Mouse (Mus musculus): ENCODE measurements around the gene Fut1.
"Not testable (repeated sequence)": the region's sequence is repeated elsewhere in the genome, so short reads cannot be mapped to it uniquely, and the experiment has no call there.

The Fut1 gene

GRCm38 (mm10) chr7:45640191-45640957 lies 23.3 kb downstream of the Fut1 start:
- DNase-seq = no peak

GRCm38 (mm10) chr7:45641391-45642040 lies 24.4 kb downstream of the Fut1 start:
- peak; percentile 72 to 75 for DNase-seq

DNA sequence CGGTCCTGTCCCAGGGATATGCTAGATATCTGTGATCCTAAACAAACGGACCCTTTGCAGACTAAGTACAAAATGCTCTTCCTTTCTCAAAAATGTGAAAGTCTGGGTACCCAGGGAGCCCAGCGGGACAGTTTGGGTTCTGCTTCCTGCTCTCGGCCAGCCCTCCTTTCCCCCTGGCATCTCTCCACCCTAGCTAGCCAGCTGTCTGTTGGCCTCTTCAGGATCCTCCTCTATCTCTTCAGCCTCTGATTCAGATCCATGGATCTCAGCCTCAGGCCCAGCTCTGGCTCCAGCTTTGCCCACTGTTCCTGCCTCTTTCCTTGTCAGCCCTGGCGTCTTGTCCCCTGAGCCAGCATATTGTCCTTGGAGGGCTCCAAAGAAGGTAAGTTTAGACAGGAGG lies 25.0 kb downstream of the Fut1 start:
- DNase-seq = peak; percentile 62 to 74

GRCm38 (mm10) chr7:45642503-45643255 lies 25.6 kb downstream of the Fut1 start:
- DNase-seq = peak in 1 of 2 experiments; percentile 56

GRCm38 (mm10) chr7:45643441-45644178 lies 26.5 kb downstream of the Fut1 start:
- peak; percentile 99 for DNase-seq

GRCm38 (mm10) chr7:45644183-45644582 lies 27.1 kb downstream of the Fut1 start:
- DNase-seq = peak; percentile 69 to 83

DNA sequence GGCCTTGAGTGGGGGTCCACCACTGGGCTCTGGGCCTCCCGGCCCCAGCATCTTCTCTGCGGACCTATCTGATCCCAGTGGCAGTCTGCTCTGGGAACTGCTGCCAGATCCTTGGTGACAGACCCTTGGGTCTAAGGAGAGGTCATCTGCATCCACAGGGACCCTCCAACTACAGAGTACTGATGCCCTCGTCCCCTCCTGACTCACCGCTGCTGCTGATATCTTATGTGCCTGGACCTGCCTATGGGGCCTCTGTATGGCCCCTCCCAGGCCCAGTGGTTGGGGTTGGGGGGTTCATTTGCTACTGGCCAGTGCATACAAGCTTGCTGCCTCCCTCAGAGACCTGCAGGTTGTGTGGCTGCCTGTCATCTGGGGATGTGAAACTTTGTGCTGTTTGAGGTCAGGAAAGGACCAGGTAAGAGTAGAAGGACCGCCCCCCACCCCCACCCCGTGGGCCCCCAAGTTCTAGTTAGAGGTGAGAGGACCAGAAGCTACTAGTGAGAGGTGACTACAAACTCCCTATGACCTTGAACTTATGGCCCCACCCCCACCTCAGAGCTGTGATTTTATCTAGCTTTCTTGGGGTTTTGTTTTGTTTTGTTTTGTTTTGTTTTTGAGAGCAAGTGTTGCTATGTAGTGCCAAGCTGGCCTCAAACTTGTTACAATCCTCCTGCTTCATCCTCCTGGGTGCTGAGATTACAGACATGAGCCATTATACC lies 27.9 kb downstream of the Fut1 start:
- DNase-seq = peak in 1 of 2 experiments; percentile 27

DNA sequence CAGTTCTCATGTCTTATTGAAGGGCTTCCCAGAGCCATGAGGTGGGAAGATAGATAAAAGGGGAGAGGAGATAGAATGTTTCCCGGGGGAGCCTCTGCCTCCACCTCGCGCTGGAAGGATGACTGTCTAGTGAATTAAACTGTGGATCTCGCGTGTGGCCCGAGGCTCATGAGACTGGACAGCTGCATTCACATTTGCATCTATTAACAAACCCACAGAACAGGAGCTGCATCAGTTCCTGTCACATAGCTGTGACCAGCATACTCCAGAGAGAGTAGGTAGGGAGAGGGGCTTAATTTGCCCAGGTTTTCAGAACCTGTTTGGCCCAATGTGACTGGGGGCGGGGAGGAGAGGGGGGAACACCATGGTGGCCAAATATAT lies 28.5 kb downstream of the Fut1 start:
- no peak for DNase-seq

GRCm38 (mm10) chr7:45646671-45647070 lies 29.6 kb downstream of the Fut1 start:
- DNase-seq = no peak

GRCm38 (mm10) chr7:45649351-45649750 lies 32.3 kb downstream of the Fut1 start:
- no peak for DNase-seq

DNA sequence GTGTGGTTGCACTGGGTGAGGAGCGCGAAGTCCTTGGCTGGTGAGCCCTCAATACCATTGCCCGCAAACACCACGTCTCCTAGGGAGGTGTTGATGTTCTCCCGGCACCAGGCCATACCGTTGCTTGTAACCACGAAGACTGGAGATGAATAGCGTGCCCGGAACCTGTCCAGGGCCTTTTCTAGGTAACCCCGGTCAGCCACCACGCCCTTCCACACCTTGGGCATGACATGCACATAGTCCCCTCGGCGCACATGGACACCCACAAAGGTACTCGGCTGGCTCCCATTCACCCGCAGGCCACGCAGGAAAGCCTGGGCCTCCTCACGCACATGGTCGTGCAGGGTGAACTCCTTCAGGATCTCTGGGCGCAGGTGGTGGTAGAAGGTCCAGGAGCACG lies 33.4 kb downstream of the Fut1 start:
- DNase-seq = not testable (repeated sequence)

DNA sequence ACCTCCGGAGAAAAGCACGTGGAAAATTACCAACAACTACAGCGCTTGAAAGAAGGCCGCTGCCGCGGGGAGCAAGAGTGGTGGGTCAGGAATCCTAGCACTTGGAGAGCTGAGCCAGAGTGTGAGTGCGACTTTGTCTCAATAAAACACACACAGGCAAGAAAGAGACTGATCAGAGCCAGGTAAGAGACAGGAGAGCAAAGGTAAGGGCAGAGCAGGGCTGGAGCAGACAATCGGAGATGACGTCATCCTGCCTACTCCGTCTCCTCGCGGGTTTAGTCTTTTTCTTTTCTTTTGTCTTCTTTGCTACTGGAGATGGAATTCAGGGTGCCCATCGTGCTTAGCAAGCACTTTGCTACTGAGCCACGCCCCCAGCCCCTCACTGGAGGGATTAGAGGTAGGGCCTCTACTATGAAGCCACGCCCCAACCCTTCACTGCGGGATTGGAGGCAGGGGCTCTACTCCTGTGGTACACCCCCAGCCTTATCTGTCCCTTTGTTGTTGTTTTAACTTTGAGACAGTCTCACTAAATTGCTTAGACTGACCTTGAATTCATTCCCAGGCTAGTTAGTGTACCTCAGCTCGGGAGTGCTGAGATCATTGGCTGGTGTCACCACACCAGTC lies 37.4 kb downstream of the Fut1 start:
- no peak for DNase-seq

- DNase-seq = no peak
Measured at GRCm38 (mm10) chr7:45660746-45661478, 43.8 kb downstream of the Fut1 start.

- DNase-seq = not testable (repeated sequence)
Measured at GRCm38 (mm10) chr7:45661702-45662101, 44.6 kb downstream of the Fut1 start.

DNA sequence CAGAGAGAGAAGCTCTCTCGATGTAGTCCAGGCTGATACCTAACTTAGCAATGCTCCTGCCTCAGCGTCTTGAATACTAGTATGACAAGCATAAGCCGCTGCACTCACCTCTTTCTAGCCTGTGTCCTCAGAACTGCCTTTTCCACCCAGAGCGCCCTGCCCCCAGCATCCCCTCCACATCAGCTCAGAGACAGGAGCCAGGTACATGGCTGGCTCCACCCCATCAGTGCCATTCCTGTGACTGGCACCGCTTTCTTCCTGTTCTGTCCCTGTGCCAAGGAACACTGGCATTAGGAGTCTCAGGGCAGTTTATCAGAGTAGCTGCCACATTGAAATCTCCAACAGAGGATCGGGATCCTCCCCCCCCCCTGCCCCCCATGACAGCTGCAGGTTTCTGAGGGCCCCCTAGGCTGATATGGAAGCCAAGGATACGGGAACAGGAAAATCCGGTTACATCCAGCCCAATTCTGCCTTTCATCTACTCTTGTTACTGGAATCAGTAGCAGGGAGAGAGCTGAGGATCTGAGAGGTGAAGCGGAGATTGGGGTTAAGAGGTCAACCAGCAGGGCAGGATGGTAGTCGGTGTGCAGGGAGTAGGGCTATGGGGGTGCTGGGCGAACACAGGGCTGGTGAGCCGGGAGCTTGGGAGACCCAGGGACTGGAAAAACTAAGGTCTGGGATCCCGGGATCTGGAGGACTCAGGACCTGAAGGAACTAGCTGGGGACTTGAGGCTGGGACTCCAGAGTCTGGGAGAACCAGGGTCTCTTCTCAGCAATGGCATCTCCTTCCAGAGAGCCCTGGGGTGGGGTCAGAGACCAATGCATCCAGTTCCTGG lies 48.4 kb downstream of the Fut1 start:
- DNase-seq = peak in 1 of 2 experiments; percentile 41

DNA sequence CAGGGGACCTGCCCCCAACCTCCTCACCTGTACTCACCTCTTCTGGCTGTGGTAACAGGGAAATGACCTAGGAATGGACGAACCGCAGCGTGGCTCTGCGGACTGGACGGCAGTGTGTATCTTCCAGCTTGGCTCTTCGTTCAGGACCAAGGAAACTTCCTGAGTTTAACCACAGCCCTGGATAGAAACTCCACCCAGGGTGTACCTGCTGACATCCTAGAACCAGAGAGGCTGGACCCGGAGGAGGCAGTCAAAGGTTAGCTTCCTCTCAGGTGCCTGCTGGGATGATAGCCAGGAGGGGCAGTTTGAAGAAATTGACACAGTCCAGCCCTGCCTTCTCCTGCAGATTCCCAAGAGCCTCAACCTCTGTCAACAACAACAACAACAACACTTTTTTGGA lies 49.1 kb downstream of the Fut1 start, which contains the start of gene Fut2:
Fut2 (minus strand) TSS at position 234 of the 400 bp plus-strand sequence.
- no peak for DNase-seq

DNA sequence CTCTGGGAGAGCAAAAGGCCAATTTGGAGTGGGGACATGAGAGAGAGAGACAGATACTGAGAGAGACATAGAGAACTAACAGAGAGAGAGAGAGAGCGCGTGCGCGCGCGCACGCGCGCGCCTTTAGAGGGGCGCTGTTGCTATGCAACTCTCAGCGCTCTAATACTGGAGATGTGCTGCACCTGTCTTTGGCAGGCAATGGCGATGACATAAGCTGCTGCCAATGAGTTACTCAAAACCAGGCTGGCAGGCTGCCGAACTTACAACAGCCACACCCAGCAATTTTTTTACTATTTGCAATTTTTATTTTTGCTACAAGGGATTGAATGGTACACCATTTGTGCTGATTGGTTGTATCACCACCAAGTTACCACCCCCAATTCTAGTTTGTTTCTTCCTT lies 50.7 kb downstream of the Fut1 start:
- peak in 1 of 2 experiments; percentile 40 for DNase-seq

- no peak for DNase-seq
Measured at GRCm38 (mm10) chr7:45668921-45669320, 51.8 kb downstream of the Fut1 start.
